Mouse (Mus musculus) erythroblast, embryonic 14.5 days (primary cell): Measurements from ENCODE around the gene Cs.

Experiments
- GATA1 ChIP-seq: IDR thresholded peaks from 2 replicates; pipeline ENCODE4 v1.6.1; 2012; ENCODE audit warnings: low read length, inconsistent platforms, mixed read lengths
- TAL1 ChIP-seq: IDR thresholded peaks from 3 replicates; pipeline ENCODE4 v1.6.1; 2012; ENCODE audit warnings: low read length, inconsistent platforms, mixed read lengths

- TF ChIP-seq GATA1 (no peak), TAL1 (no peak)
Observed at GRCm38 (mm10) chr10:128358796-128359195, 21.3 kb downstream of the Cs start.
